Mouse (Mus musculus) kidney, adult 2 months (tissue): ENCODE measurements around the gene Sf3a1. TPM values are rescaled to one million over a fixed set of nuclear protein-coding genes. Genes with fewer than 3 reads are reported as not detected.

Source experiments
- DNase-seq: peaks from one replicate; pipeline ENCODE4 v3.0.0; 2021
- H3K27ac ChIP-seq: fragments of 200-500 bp; 2 replicates; pipeline ENCODE4 v1.5.1; 2012; ENCODE audit warnings: low read depth, low read length, control low read depth, inconsistent platforms; ENCODE audit not compliant: insufficient read depth
- H3K27me3 ChIP-seq: fragments of 200-500 bp; replicated peaks from 2 replicates; pipeline ENCODE4 v1.6.1; 2012; ENCODE audit warnings: mild to moderate bottlenecking, moderate library complexity, low read length, inconsistent platforms; ENCODE audit not compliant: control insufficient read depth, insufficient read depth
- H3K36me3 ChIP-seq: fragments of 200-500 bp; 2 replicates; pipeline ENCODE4 v1.6.1; 2012; ENCODE audit warnings: mild to moderate bottlenecking, moderate library complexity, low read length, inconsistent platforms; ENCODE audit not compliant: control insufficient read depth, insufficient read depth
- H3K4me1 ChIP-seq: fragments of 200-500 bp; 2 replicates; pipeline ENCODE4 v1.6.1; 2011; ENCODE audit warnings: low read length; ENCODE audit not compliant: control insufficient read depth, insufficient read depth
- H3K4me3 ChIP-seq: fragments of 200-500 bp; 2 replicates; pipeline ENCODE4 v1.5.1; 2011; ENCODE audit warnings: mild to moderate bottlenecking, low read depth, low read length, control low read depth; ENCODE audit not compliant: insufficient read depth
- CTCF ChIP-seq: fragments of 200-500 bp; conservative IDR thresholded peaks from 2 replicates; pipeline ENCODE4 v1.5.1; 2011; ENCODE audit warnings: low read depth, mild to moderate bottlenecking, control low read depth, low read length, moderate library complexity, mixed read lengths; ENCODE audit not compliant: insufficient read depth, insufficient read length
- POLR2A ChIP-seq: fragments of 200-500 bp; IDR thresholded peaks from one replicate; pipeline ENCODE4 v1.6.1; 2011; ENCODE audit warnings: low read depth, low read length, control low read depth
- WGBS: fragments of 180-500 bp; shearing (Covaris S2); methylation state at CpG from one replicate; pipeline ENCODE4 v1.1.7; 2018; 5-methylcytosine and 5-hydroxymethylcytosine counted together
- polyA plus RNA-seq: library from polyadenylated mRNA; depleted of rRNA; stranded (reverse); fragments of >200 nt; gene quantifications from 2 replicates; pipeline ENCODE4 v1.2.3, GENCODE M21; 2012

Sf3a1 gene
- polyA plus RNA-seq, 1 experiment = 21.0 TPM

- 58% methylated on average over 2 of the region's 2 CpGs for WGBS
- no peaks in the 10 kb centered on the region for H3K27me3 ChIP-seq
- peaks cover 9% of the 10 kb centered on the region for H3K4me1 ChIP-seq
Measured at GRCm38 (mm10) chr11:4138964-4139363, 21.2 kb upstream of the Sf3a1 start.

GRCm38 (mm10) chr11:4141505-4141904 lies 18.6 kb upstream of the Sf3a1 start:
- H3K4me1 ChIP-seq = peaks cover under 1% of the 10 kb centered on the region; the same call in 1 of the 2 replicates
- H3K4me3 ChIP-seq = no peak overlapping the region
- H3K27ac ChIP-seq = 0 out of 2 replicates have a peak overlapping the region, but pooled peaks have one; percentile 24
- H3K36me3 ChIP-seq = no peaks in the 10 kb centered on the region
- no peak for DNase-seq
- no peaks in the 10 kb centered on the region for H3K27me3 ChIP-seq
- TF ChIP-seq CTCF (no peak), POLR2A (no peak)

More at GRCm38 (mm10) chr11:4138964-4139363, 21.2 kb upstream of the Sf3a1 start:
- Histone ChIP-seq H3K4me3 (no peak overlapping the region), H3K27ac (no peak overlapping the region), H3K36me3 (no peaks in the 10 kb centered on the region)
- TF ChIP-seq POLR2A (no peak), CTCF (no peak)
- DNase-seq = no peak

- WGBS = 79% methylated on average over 4 of the region's 4 CpGs
- Histone ChIP-seq H3K36me3 (no peaks in the 10 kb centered on the region), H3K4me1 (no peaks in the 10 kb centered on the region), H3K27ac (no peak overlapping the region), H3K27me3 (no peaks in the 10 kb centered on the region), H3K4me3 (no peak overlapping the region)
- TF ChIP-seq CTCF (no peak), POLR2A (no peak)
- DNase-seq = no peak
Measured at GRCm38 (mm10) chr11:4142352-4142751, 17.8 kb upstream of the Sf3a1 start.

GRCm38 (mm10) chr11:4143281-4144062 lies 16.7 kb upstream of the Sf3a1 start:
- TF ChIP-seq CTCF = no peak
- no peak for TF ChIP-seq POLR2A
- no peaks in the 10 kb centered on the region for H3K4me1 ChIP-seq
- no peaks in the 10 kb centered on the region for H3K27me3 ChIP-seq
- H3K27ac ChIP-seq = no peak overlapping the region
- peak; percentile 6 for DNase-seq
- H3K36me3 ChIP-seq = no peaks in the 10 kb centered on the region
- H3K4me3 ChIP-seq = no peak overlapping the region
- WGBS = 85% methylated on average over 21 of the region's 21 CpGs

GRCm38 (mm10) chr11:4146381-4146780 lies 13.8 kb upstream of the Sf3a1 start:
- no peak overlapping the region for H3K4me3 ChIP-seq
- H3K27me3 ChIP-seq = no peaks in the 10 kb centered on the region
- TF ChIP-seq POLR2A (no peak), CTCF (no peak)
- H3K4me1 ChIP-seq = no peaks in the 10 kb centered on the region
- no peak for DNase-seq
- no peaks in the 10 kb centered on the region for H3K36me3 ChIP-seq
- 79% methylated on average over 6 of the region's 6 CpGs for WGBS
- no peak overlapping the region for H3K27ac ChIP-seq

- Histone ChIP-seq H3K27me3 (no peaks in the 10 kb centered on the region), H3K4me3 (no peak overlapping the region), H3K36me3 (no peaks in the 10 kb centered on the region), H3K4me1 (no peaks in the 10 kb centered on the region), H3K27ac (no peak overlapping the region)
- WGBS = 89% methylated on average over 10 of the region's 10 CpGs
- DNase-seq = no peak
- no peak for TF ChIP-seq CTCF
- no peak for TF ChIP-seq POLR2A
Measured at GRCm38 (mm10) chr11:4147098-4147497, 13.1 kb upstream of the Sf3a1 start.

GRCm38 (mm10) chr11:4148120-4148519 lies 12.0 kb upstream of the Sf3a1 start:
- Histone ChIP-seq H3K4me3 (no peak overlapping the region), H3K27ac (peak overlapping the region; percentile 71), H3K4me1 (no peaks in the 10 kb centered on the region), H3K36me3 (no peaks in the 10 kb centered on the region), H3K27me3 (no peaks in the 10 kb centered on the region)
- TF ChIP-seq POLR2A (no peak), CTCF (no peak)
- DNase-seq = peak; percentile 81
- 75% methylated on average over 5 of the region's 5 CpGs for WGBS
